Mouse (Mus musculus) neural tube, embryonic 11.5 days (tissue): ENCODE measurements around the gene Fbp1. TPM values are rescaled to one million over a fixed set of nuclear protein-coding genes. Genes with fewer than 3 reads are reported as not detected.

Experiments
- ATAC-seq: fragments of 200-750 bp; cut with Nextera tagmentation; 2 replicates; pipeline ENCODE4 v1.8.0; 2017; ENCODE audit warnings: moderate number of reproducible peaks, mild to moderate bottlenecking, moderate TSS enrichment, moderate library complexity; ENCODE audit not compliant: insufficient read depth, low FRiP score, low TSS enrichment
- DNase-seq: peaks from one replicate; pipeline ENCODE4 v3.0.0-alpha.2; 2015; ENCODE audit warnings: low spot score
- H3K27ac ChIP-seq: fragments of 300-500 bp; sonication (generic); 2 replicates; pipeline ENCODE4 v1.5.1; 2014; ENCODE audit warnings: low read depth, mild to moderate bottlenecking, low read length
- H3K27me3 ChIP-seq: fragments of 300-500 bp; sonication (generic); 2 replicates; pipeline ENCODE4 v1.6.1; 2014; ENCODE audit warnings: mild to moderate bottlenecking, low read length, mixed read lengths; ENCODE audit not compliant: control insufficient read depth, insufficient read depth
- H3K36me3 ChIP-seq: fragments of 300-500 bp; sonication (generic); 2 replicates; pipeline ENCODE4 v1.6.1; 2014; ENCODE audit warnings: mild to moderate bottlenecking, low read length, moderate library complexity, mixed read lengths; ENCODE audit not compliant: control insufficient read depth, insufficient read depth
- H3K4me1 ChIP-seq: fragments of 300-500 bp; sonication (generic); 2 replicates; pipeline ENCODE4 v1.6.1; 2014; ENCODE audit warnings: low read length, mixed read lengths; ENCODE audit not compliant: control insufficient read depth, insufficient read depth
- H3K4me2 ChIP-seq: fragments of 300-500 bp; sonication (generic); 2 replicates; pipeline ENCODE4 v1.6.1; 2014; ENCODE audit warnings: low read depth, mild to moderate bottlenecking, moderate library complexity
- H3K4me3 ChIP-seq: fragments of 300-500 bp; sonication (generic); 2 replicates; pipeline ENCODE4 v1.5.1; 2014; ENCODE audit warnings: low read depth, low read length
- H3K9ac ChIP-seq: fragments of 300-500 bp; sonication (generic); 2 replicates; pipeline ENCODE4 v1.6.1; 2014; ENCODE audit warnings: mild to moderate bottlenecking, low read length
- H3K9me3 ChIP-seq: fragments of 300-500 bp; sonication (generic); 2 replicates; pipeline ENCODE4 v1.6.1; 2016; ENCODE audit warnings: low read length; ENCODE audit not compliant: control insufficient read depth
- WGBS: fragments of 180-500 bp; shearing (Covaris S2); extraction: QIAGEN DNeasy Blood & Tissue Kit; methylation state at CpG from one replicate; pipeline ENCODE4 v1.1.7; 2014; 5-methylcytosine and 5-hydroxymethylcytosine counted together
- polyA plus RNA-seq: library from polyadenylated mRNA; unstranded; fragments of >200 nt; fragmentation: Nextera tagmentation; extraction: Ambion mirVana; gene quantifications from 2 replicates; pipeline ENCODE4 v1.2.1, GENCODE M21; 2014

The Fbp1 gene
- polyA plus RNA-seq, 1 experiment from 2014 or later, result not detected

GRCm38 (mm10) chr13:62901139-62901538 lies 13.1 kb upstream of the Fbp1 start:
- ATAC-seq (no peak), DNase-seq (no peak)
- Histone ChIP-seq H3K4me3 (no peak overlapping the region), H3K4me2 (no peak overlapping the region), H3K9ac (no peak overlapping the region), H3K27ac (no peak overlapping the region), H3K36me3 (no peaks in the 10 kb centered on the region), H3K27me3 (no peaks in the 10 kb centered on the region), H3K9me3 (no peaks in the 10 kb centered on the region), H3K4me1 (no peaks in the 10 kb centered on the region)

- no peak overlapping the region for H3K4me2 ChIP-seq
- WGBS, result 88% methylated on average over 4 of the region's 4 CpGs
- H3K4me1 ChIP-seq, result no peaks in the 10 kb centered on the region
- H3K9ac ChIP-seq, result no peak overlapping the region
- H3K9me3 ChIP-seq, result no peaks in the 10 kb centered on the region
- H3K27ac ChIP-seq, result no peak overlapping the region
- ATAC-seq (no peak), DNase-seq (no peak)
- H3K36me3 ChIP-seq, result no peaks in the 10 kb centered on the region
- H3K27me3 ChIP-seq, result no peaks in the 10 kb centered on the region
- H3K4me3 ChIP-seq, result no peak overlapping the region
Measured at GRCm38 (mm10) chr13:62897927-62898646, 10.0 kb upstream of the Fbp1 start.

- 85% methylated on average over 9 of the region's 9 CpGs for WGBS
- no peaks in the 10 kb centered on the region for H3K4me1 ChIP-seq
- H3K4me3 ChIP-seq, result no peak overlapping the region
- ATAC-seq (no peak), DNase-seq (no peak)
- no peaks in the 10 kb centered on the region for H3K9me3 ChIP-seq
- H3K27ac ChIP-seq, result no peak overlapping the region
- H3K4me2 ChIP-seq, result no peak overlapping the region
- H3K9ac ChIP-seq, result no peak overlapping the region
- peaks cover 2% of the 10 kb centered on the region for H3K27me3 ChIP-seq
- H3K36me3 ChIP-seq, result no peaks in the 10 kb centered on the region
Measured at GRCm38 (mm10) chr13:62893044-62893842, 5.2 kb upstream of the Fbp1 start.

GRCm38 (mm10) chr13:62889311-62889710 lies 1.2 kb upstream of the Fbp1 start:
- no peak overlapping the region for H3K4me3 ChIP-seq
- H3K4me2 ChIP-seq, result no peak overlapping the region
- H3K27me3 ChIP-seq, result peaks cover 18% of the 10 kb centered on the region
- H3K4me1 ChIP-seq, result no peaks in the 10 kb centered on the region
- WGBS, result 83% methylated on average over 2 of the region's 2 CpGs
- H3K36me3 ChIP-seq, result no peaks in the 10 kb centered on the region
- H3K9ac ChIP-seq, result no peak overlapping the region
- no peak overlapping the region for H3K27ac ChIP-seq
- no peaks in the 10 kb centered on the region for H3K9me3 ChIP-seq
- ATAC-seq, result no peak
- no peak for DNase-seq

GRCm38 (mm10) chr13:62884536-62884935 lies 3.5 kb downstream of the Fbp1 start:
- 83% methylated on average over 3 of the region's 3 CpGs for WGBS
- H3K27ac ChIP-seq, result no peak overlapping the region
- no peak overlapping the region for H3K9ac ChIP-seq
- H3K9me3 ChIP-seq, result no peaks in the 10 kb centered on the region
- DNase-seq (no peak), ATAC-seq (no peak)
- H3K4me2 ChIP-seq, result no peak overlapping the region
- no peak overlapping the region for H3K4me3 ChIP-seq
- no peaks in the 10 kb centered on the region for H3K36me3 ChIP-seq
- no peaks in the 10 kb centered on the region for H3K4me1 ChIP-seq
- H3K27me3 ChIP-seq, result peaks cover 18% of the 10 kb centered on the region

- H3K27me3 ChIP-seq, result peaks cover 18% of the 10 kb centered on the region
- 90% methylated on average over 9 of the region's 9 CpGs for WGBS
- no peak overlapping the region for H3K27ac ChIP-seq
- no peak overlapping the region for H3K4me2 ChIP-seq
- no peaks in the 10 kb centered on the region for H3K36me3 ChIP-seq
- no peak for ATAC-seq
- no peak overlapping the region for H3K4me3 ChIP-seq
- H3K4me1 ChIP-seq, result no peaks in the 10 kb centered on the region
- no peaks in the 10 kb centered on the region for H3K9me3 ChIP-seq
- no peak overlapping the region for H3K9ac ChIP-seq
- DNase-seq, result no peak
Measured at GRCm38 (mm10) chr13:62883925-62884324, 4.2 kb downstream of the Fbp1 start.

GRCm38 (mm10) chr13:62883436-62883835 lies 4.6 kb downstream of the Fbp1 start:
- Histone ChIP-seq H3K27me3 (peaks cover 17% of the 10 kb centered on the region), H3K36me3 (no peaks in the 10 kb centered on the region), H3K9me3 (no peaks in the 10 kb centered on the region), H3K9ac (no peak overlapping the region), H3K27ac (no peak overlapping the region), H3K4me1 (no peaks in the 10 kb centered on the region), H3K4me2 (no peak overlapping the region), H3K4me3 (no peak overlapping the region)
- no peak for ATAC-seq
- WGBS, result 76% methylated on average over 2 of the region's 2 CpGs
- DNase-seq, result no peak

- no peak overlapping the region for H3K27ac ChIP-seq
- H3K4me3 ChIP-seq, result no peak overlapping the region
- peaks cover 12% of the 10 kb centered on the region for H3K27me3 ChIP-seq
- no peaks in the 10 kb centered on the region for H3K36me3 ChIP-seq
- no peak overlapping the region for H3K9ac ChIP-seq
- ATAC-seq (no peak), DNase-seq (no peak)
- H3K9me3 ChIP-seq, result no peaks in the 10 kb centered on the region
- no peak overlapping the region for H3K4me2 ChIP-seq
- 84% methylated on average over 5 of the region's 5 CpGs for WGBS
- H3K4me1 ChIP-seq, result no peaks in the 10 kb centered on the region
Measured at GRCm38 (mm10) chr13:62882856-62883255, 5.2 kb downstream of the Fbp1 start.

- Histone ChIP-seq H3K27me3 (no peaks in the 10 kb centered on the region), H3K4me2 (no peak overlapping the region), H3K27ac (no peak overlapping the region), H3K9me3 (no peaks in the 10 kb centered on the region), H3K4me3 (no peak overlapping the region), H3K4me1 (no peaks in the 10 kb centered on the region), H3K36me3 (no peaks in the 10 kb centered on the region), H3K9ac (no peak overlapping the region)
- no peak for DNase-seq
- 85% methylated on average over 9 of the region's 9 CpGs for WGBS
- ATAC-seq, result no peak
Measured at GRCm38 (mm10) chr13:62881336-62881735, 6.7 kb downstream of the Fbp1 start.
